Mouse (Mus musculus) forebrain, embryonic 10.5 days (tissue): ENCODE results near the gene Cars. TPM values are rescaled to one million over a fixed set of nuclear protein-coding genes. Genes with fewer than 3 reads are reported as not detected.
"Not testable (repeated sequence)": the region's sequence is repeated elsewhere in the genome, so short reads cannot be mapped to it uniquely, and the experiment has no call there.

Source experiments
- DNase-seq: peaks from one replicate; pipeline ENCODE4 v3.0.0-alpha.2; 2017; ENCODE audit warnings: low spot score; ENCODE audit errors: extremely low spot score
- H3K27ac ChIP-seq: fragments of 300-500 bp; sonication (generic); 2 replicates; pipeline ENCODE4 v1.5.1; 2016; ENCODE audit warnings: mild to moderate bottlenecking
- H3K27me3 ChIP-seq: fragments of 300-500 bp; sonication (generic); 2 replicates; pipeline ENCODE4 v1.6.1; 2016; ENCODE audit warnings: mild to moderate bottlenecking; ENCODE audit not compliant: poor library complexity, severe bottlenecking
- H3K36me3 ChIP-seq: fragments of 300-500 bp; sonication (generic); replicated peaks from 2 replicates; pipeline ENCODE4 v1.6.1; 2016; ENCODE audit warnings: mild to moderate bottlenecking, moderate library complexity
- H3K4me1 ChIP-seq: fragments of 300-500 bp; sonication (generic); 2 replicates; pipeline ENCODE4 v1.6.1; 2016
- H3K4me3 ChIP-seq: fragments of 300-500 bp; sonication (generic); 2 replicates; pipeline ENCODE4 v1.5.1; 2016; ENCODE audit warnings: mild to moderate bottlenecking, moderate library complexity
- H3K9me3 ChIP-seq: fragments of 300-500 bp; sonication (generic); 2 replicates; pipeline ENCODE4 v1.6.1; 2016; ENCODE audit warnings: mild to moderate bottlenecking, moderate library complexity
- WGBS: fragments of 180-500 bp; shearing (Covaris S2); methylation state at CpG from one replicate; pipeline ENCODE4 v1.1.7; 2016; 5-methylcytosine and 5-hydroxymethylcytosine counted together
- polyA plus RNA-seq: library from polyadenylated mRNA; unstranded; fragments of >200 nt; fragmentation: Nextera tagmentation; extraction: Ambion mirVana; gene quantifications from 2 replicates; pipeline ENCODE4 v1.2.1, GENCODE M21; 2016

Gene Cars
- polyA plus RNA-seq: 87.3 and 93.9 TPM in 2 replicates

- H3K27me3 ChIP-seq: no peaks in the 10 kb centered on the region
- H3K36me3 ChIP-seq: peaks cover 34% of the 10 kb centered on the region
- H3K4me1 ChIP-seq: peaks cover 23% of the 10 kb centered on the region
- H3K9me3 ChIP-seq: no peaks in the 10 kb centered on the region
- WGBS: 2% methylated on average over 35 of the region's 35 CpGs
- peak within 1 kb of the TSS; percentile 70 for H3K4me3 ChIP-seq
- H3K27ac ChIP-seq: peak within 1 kb of the TSS; percentile 90
- peak; percentile 97 for DNase-seq
Measured at GRCm38 (mm10) chr7:143599428-143600230, at the start of gene Cars. Cars (minus strand) TSS chr7:143600090.

GRCm38 (mm10) chr7:143649034-143649768, 49.3 kb upstream of the Cars start, which contains the start of gene Tnfrsf22:
Tnfrsf22 (minus strand) TSS chr7:143649661.
- 4% methylated on average over 39 of the region's 39 CpGs for WGBS
- H3K36me3 ChIP-seq: no peaks in the 10 kb centered on the region
- H3K9me3 ChIP-seq: peaks cover 9% of the 10 kb centered on the region
- peak; percentile 86 for DNase-seq
- no peaks in the 10 kb centered on the region for H3K4me1 ChIP-seq
- no peaks in the 10 kb centered on the region for H3K27me3 ChIP-seq
- peak within 1 kb of the TSS; percentile 86 for H3K27ac ChIP-seq
- peak within 1 kb of the TSS; percentile 83 for H3K4me3 ChIP-seq

- not testable (repeated sequence) for DNase-seq, H3K4me1 ChIP-seq, H3K27me3 ChIP-seq, H3K36me3 ChIP-seq, H3K4me3 ChIP-seq, H3K9me3 ChIP-seq, H3K27ac ChIP-seq
- WGBS: 93% methylated on average over 2 of the region's 2 CpGs
Measured at GRCm38 (mm10) chr7:143643949-143644348, 44.1 kb upstream of the Cars start.

- Histone ChIP-seq H3K4me3 (no peak overlapping the region), H3K9me3 (no peaks in the 10 kb centered on the region; the same call in 1 of the 2 replicates), H3K27ac (no peak overlapping the region), H3K4me1 (no peaks in the 10 kb centered on the region), H3K36me3 (peaks cover 15% of the 10 kb centered on the region; the same call in 1 of the 2 replicates), H3K27me3 (no peaks in the 10 kb centered on the region)
- no peak for DNase-seq
- 97% methylated on average over 1 of the region's 1 CpGs for WGBS
Measured at GRCm38 (mm10) chr7:143636674-143637073, 36.8 kb upstream of the Cars start.

- H3K27me3 ChIP-seq: no peaks in the 10 kb centered on the region
- no peaks in the 10 kb centered on the region; the same call in 1 of the 2 replicates for H3K9me3 ChIP-seq
- no peak overlapping the region for H3K4me3 ChIP-seq
- H3K36me3 ChIP-seq: no peaks in the 10 kb centered on the region
- no peak overlapping the region for H3K27ac ChIP-seq
- no peak for DNase-seq
- 77% methylated on average over 2 of the region's 2 CpGs for WGBS
- no peaks in the 10 kb centered on the region for H3K4me1 ChIP-seq
Measured at GRCm38 (mm10) chr7:143631503-143631902, 31.6 kb upstream of the Cars start.

GRCm38 (mm10) chr7:143629501-143629900, 29.6 kb upstream of the Cars start:
- Histone ChIP-seq H3K36me3 (no peaks in the 10 kb centered on the region), H3K4me3 (no peak overlapping the region), H3K4me1 (no peaks in the 10 kb centered on the region), H3K9me3 (no peaks in the 10 kb centered on the region; the same call in 1 of the 2 replicates), H3K27me3 (no peaks in the 10 kb centered on the region), H3K27ac (no peak overlapping the region)
- no peak for DNase-seq
- 81% methylated on average over 1 of the region's 1 CpGs for WGBS

GRCm38 (mm10) chr7:143628540-143628939, 28.6 kb upstream of the Cars start, which contains the start of gene Tnfrsf26:
Tnfrsf26 (minus strand) TSS chr7:143628722.
- H3K27me3 ChIP-seq: no peaks in the 10 kb centered on the region
- no peaks in the 10 kb centered on the region for H3K4me1 ChIP-seq
- no peaks in the 10 kb centered on the region; the same call in 1 of the 2 replicates for H3K9me3 ChIP-seq
- H3K36me3 ChIP-seq: no peaks in the 10 kb centered on the region
- DNase-seq: no peak
- H3K4me3 ChIP-seq: no peak within 1 kb of the TSS
- no peak within 1 kb of the TSS for H3K27ac ChIP-seq
- 97% methylated on average over 1 of the region's 1 CpGs for WGBS

- H3K27me3 ChIP-seq: no peaks in the 10 kb centered on the region
- no peak overlapping the region for H3K27ac ChIP-seq
- no peak for DNase-seq
- 67% methylated on average over 10 of the region's 10 CpGs for WGBS
- no peaks in the 10 kb centered on the region for H3K4me1 ChIP-seq
- no peaks in the 10 kb centered on the region for H3K36me3 ChIP-seq
- H3K9me3 ChIP-seq: no peaks in the 10 kb centered on the region
- no peak overlapping the region for H3K4me3 ChIP-seq
Measured at GRCm38 (mm10) chr7:143627555-143628286, 27.8 kb upstream of the Cars start.

- no peaks in the 10 kb centered on the region for H3K36me3 ChIP-seq
- no peaks in the 10 kb centered on the region for H3K27me3 ChIP-seq
- H3K9me3 ChIP-seq: no peaks in the 10 kb centered on the region
- H3K27ac ChIP-seq: no peak overlapping the region
- H3K4me1 ChIP-seq: no peaks in the 10 kb centered on the region
- DNase-seq: no peak
- 72% methylated on average over 2 of the region's 2 CpGs for WGBS
- H3K4me3 ChIP-seq: no peak overlapping the region
Measured at GRCm38 (mm10) chr7:143626178-143626577, 26.3 kb upstream of the Cars start.

GRCm38 (mm10) chr7:143625151-143625550, 25.3 kb upstream of the Cars start:
- Histone ChIP-seq H3K4me3 (no peak overlapping the region), H3K9me3 (no peaks in the 10 kb centered on the region), H3K27ac (no peak overlapping the region), H3K36me3 (no peaks in the 10 kb centered on the region), H3K4me1 (no peaks in the 10 kb centered on the region), H3K27me3 (no peaks in the 10 kb centered on the region)
- DNase-seq: no peak
- whole genome bisulfite sequencing: 80% methylated on average over 5 of the region's 5 CpGs

- 92% methylated on average over 3 of the region's 3 CpGs for WGBS
- DNase-seq: no peak
- H3K27ac ChIP-seq: no peak overlapping the region
- no peaks in the 10 kb centered on the region for H3K36me3 ChIP-seq
- no peaks in the 10 kb centered on the region for H3K27me3 ChIP-seq
- no peaks in the 10 kb centered on the region for H3K9me3 ChIP-seq
- H3K4me3 ChIP-seq: no peak overlapping the region
- H3K4me1 ChIP-seq: no peaks in the 10 kb centered on the region
Measured at GRCm38 (mm10) chr7:143624561-143624960, 24.7 kb upstream of the Cars start.

GRCm38 (mm10) chr7:143620951-143621350, 21.1 kb upstream of the Cars start:
- Histone ChIP-seq H3K27ac (no peak overlapping the region), H3K27me3 (no peaks in the 10 kb centered on the region), H3K36me3 (no peaks in the 10 kb centered on the region), H3K4me1 (no peaks in the 10 kb centered on the region), H3K9me3 (no peaks in the 10 kb centered on the region), H3K4me3 (no peak overlapping the region)
- DNase-seq: no peak
- 75% methylated on average over 1 of the region's 1 CpGs for WGBS
